Mouse (Mus musculus): Measurements from ENCODE around the gene Ceacam16. TPM values are rescaled to one million over a fixed set of nuclear protein-coding genes. Genes with fewer than 3 reads are reported as not detected.

Gene Ceacam16
- polyA plus RNA-seq, 1 experiment from 2014 or later, result not detected

GRCm38 (mm10) chr7:19823256-19824181, 37.6 kb downstream of the Ceacam16 start:
- ATAC-seq (ENCODE audit: insufficient number of reproducible peaks, low FRiP score, low TSS enrichment, low read depth), result no peak
- WGBS, result 22% methylated on average over 16 of the region's 16 CpGs
- Histone ChIP-seq H3K27ac (replicated peaks; ENCODE audit: low read depth, low read length) (0 out of 2 replicates have a peak overlapping the region, but pooled peaks have one; percentile 5), H3K9me3 (ENCODE audit: control insufficient read depth, low read length) (no peaks in the 10 kb centered on the region; the same call in 1 of the 2 replicates), H3K9ac (ENCODE audit: low read length) (peak overlapping the region; percentile 5; the same call in 1 of the 2 replicates), H3K4me3 (ENCODE audit: low read depth, low read length) (no peak overlapping the region), H3K36me3 (ENCODE audit: control insufficient read depth, insufficient read depth, low read length) (no peaks in the 10 kb centered on the region), H3K4me1 (ENCODE audit: control insufficient read depth, insufficient read depth, low read length) (peaks cover 13% of the 10 kb centered on the region; the same call in 1 of the 2 replicates), H3K4me2 (ENCODE audit: low read depth, severe bottlenecking) (peak overlapping the region; percentile 20; the same call in 1 of the 2 replicates), H3K27me3 (ENCODE audit: control insufficient read depth, insufficient read depth, low read length) (peaks cover 25% of the 10 kb centered on the region)
- DNase-seq (ENCODE audit: low spot score), result peak; percentile 41

- 1% methylated on average over 24 of the region's 42 CpGs for WGBS
- Histone ChIP-seq H3K4me3 (ENCODE audit: low read depth, low read length) (peak within 1 kb of the TSS; percentile 26), H3K4me1 (ENCODE audit: control insufficient read depth, insufficient read depth, low read length) (peaks cover 13% of the 10 kb centered on the region), H3K9ac (ENCODE audit: low read length) (peak within 1 kb of the TSS; percentile 48), H3K9me3 (ENCODE audit: control insufficient read depth, low read length) (no peaks in the 10 kb centered on the region; the same call in 1 of the 2 replicates), H3K27me3 (ENCODE audit: control insufficient read depth, insufficient read depth, low read length) (peaks cover 25% of the 10 kb centered on the region), H3K27ac (replicated peaks; ENCODE audit: low read depth, low read length) (no peak within 1 kb of the TSS), H3K36me3 (ENCODE audit: control insufficient read depth, insufficient read depth, low read length) (no peaks in the 10 kb centered on the region), H3K4me2 (ENCODE audit: low read depth, severe bottlenecking) (peak within 1 kb of the TSS; percentile 53)
- ATAC-seq (ENCODE audit: insufficient number of reproducible peaks, low FRiP score, low TSS enrichment, low read depth) (no peak), DNase-seq (ENCODE audit: low spot score) (no peak)
Observed at GRCm38 (mm10) chr7:19822604-19823058, 38.5 kb downstream of the Ceacam16 start, which contains the start of gene Bcl3. Gene Bcl3 (minus strand): TSS chr7:19822770.

- Histone ChIP-seq H3K4me1 (ENCODE audit: control insufficient read depth, insufficient read depth, low read length) (peaks cover 18% of the 10 kb centered on the region), H3K4me3 (ENCODE audit: low read depth, low read length) (peak overlapping the region; percentile 26), H3K36me3 (ENCODE audit: control insufficient read depth, insufficient read depth, low read length) (no peaks in the 10 kb centered on the region), H3K27me3 (ENCODE audit: control insufficient read depth, insufficient read depth, low read length) (peaks cover 25% of the 10 kb centered on the region), H3K27ac (replicated peaks; ENCODE audit: low read depth, low read length) (no peak overlapping the region), H3K9ac (ENCODE audit: low read length) (peak overlapping the region; percentile 48), H3K9me3 (ENCODE audit: control insufficient read depth, low read length) (no peaks in the 10 kb centered on the region; the same call in 1 of the 2 replicates), H3K4me2 (ENCODE audit: low read depth, severe bottlenecking) (peak overlapping the region; percentile 53)
- DNase-seq (ENCODE audit: low spot score), result no peak
- WGBS, result 6% methylated on average over 20 of the region's 20 CpGs
- no peak for ATAC-seq (ENCODE audit: insufficient number of reproducible peaks, low FRiP score, low TSS enrichment, low read depth)
Observed at GRCm38 (mm10) chr7:19822193-19822592, 38.9 kb downstream of the Ceacam16 start.

GRCm38 (mm10) chr7:19821633-19822032, 39.5 kb downstream of the Ceacam16 start:
- Histone ChIP-seq H3K4me3 (ENCODE audit: low read depth, low read length) (no peak overlapping the region), H3K4me1 (ENCODE audit: control insufficient read depth, insufficient read depth, low read length) (peaks cover 23% of the 10 kb centered on the region), H3K27ac (replicated peaks; ENCODE audit: low read depth, low read length) (no peak overlapping the region), H3K27me3 (ENCODE audit: control insufficient read depth, insufficient read depth, low read length) (peaks cover 25% of the 10 kb centered on the region), H3K9me3 (ENCODE audit: control insufficient read depth, low read length) (no peaks in the 10 kb centered on the region; the same call in 1 of the 2 replicates), H3K36me3 (ENCODE audit: control insufficient read depth, insufficient read depth, low read length) (no peaks in the 10 kb centered on the region), H3K9ac (ENCODE audit: low read length) (no peak overlapping the region), H3K4me2 (ENCODE audit: low read depth, severe bottlenecking) (0 out of 2 replicates have a peak overlapping the region, but pooled peaks have one; percentile 53)
- ATAC-seq (ENCODE audit: insufficient number of reproducible peaks, low FRiP score, low TSS enrichment, low read depth) (no peak), DNase-seq (ENCODE audit: low spot score) (no peak)
- 54% methylated on average over 7 of the region's 7 CpGs for WGBS

GRCm38 (mm10) chr7:19820347-19821048, 40.6 kb downstream of the Ceacam16 start:
- Histone ChIP-seq H3K36me3 (ENCODE audit: control insufficient read depth, insufficient read depth, low read length) (no peaks in the 10 kb centered on the region), H3K27me3 (ENCODE audit: control insufficient read depth, insufficient read depth, low read length) (peaks cover 25% of the 10 kb centered on the region), H3K4me1 (ENCODE audit: control insufficient read depth, insufficient read depth, low read length) (peaks cover 27% of the 10 kb centered on the region), H3K4me3 (ENCODE audit: low read depth, low read length) (no peak overlapping the region), H3K9me3 (ENCODE audit: control insufficient read depth, low read length) (no peaks in the 10 kb centered on the region; the same call in 1 of the 2 replicates), H3K9ac (ENCODE audit: low read length) (no peak overlapping the region), H3K4me2 (ENCODE audit: low read depth, severe bottlenecking) (no peak overlapping the region), H3K27ac (replicated peaks; ENCODE audit: low read depth, low read length) (no peak overlapping the region)
- DNase-seq (ENCODE audit: low spot score), result no peak
- WGBS, result 67% methylated on average over 3 of the region's 3 CpGs
- no peak for ATAC-seq (ENCODE audit: insufficient number of reproducible peaks, low FRiP score, low TSS enrichment, low read depth)

- Histone ChIP-seq H3K4me1 (ENCODE audit: control insufficient read depth, insufficient read depth, low read length) (peaks cover 23% of the 10 kb centered on the region), H3K9ac (ENCODE audit: low read length) (no peak overlapping the region), H3K36me3 (ENCODE audit: control insufficient read depth, insufficient read depth, low read length) (no peaks in the 10 kb centered on the region), H3K4me2 (ENCODE audit: low read depth, severe bottlenecking) (no peak overlapping the region), H3K9me3 (ENCODE audit: control insufficient read depth, low read length) (no peaks in the 10 kb centered on the region; the same call in 1 of the 2 replicates), H3K27ac (replicated peaks; ENCODE audit: low read depth, low read length) (no peak overlapping the region), H3K27me3 (ENCODE audit: control insufficient read depth, insufficient read depth, low read length) (peaks cover 25% of the 10 kb centered on the region), H3K4me3 (ENCODE audit: low read depth, low read length) (no peak overlapping the region)
- ATAC-seq (ENCODE audit: insufficient number of reproducible peaks, low FRiP score, low TSS enrichment, low read depth), result no peak
- 87% methylated on average over 7 of the region's 7 CpGs for WGBS
- DNase-seq (ENCODE audit: low spot score), result no peak
Observed at GRCm38 (mm10) chr7:19818875-19819274, 42.2 kb downstream of the Ceacam16 start.

GRCm38 (mm10) chr7:19818440-19818839, 42.7 kb downstream of the Ceacam16 start:
- DNase-seq (ENCODE audit: low spot score) (no peak), ATAC-seq (ENCODE audit: insufficient number of reproducible peaks, low FRiP score, low TSS enrichment, low read depth) (no peak)
- no peak overlapping the region for H3K27ac ChIP-seq (replicated peaks; ENCODE audit: low read depth, low read length)
- 77% methylated on average over 5 of the region's 5 CpGs for WGBS
- peaks cover 25% of the 10 kb centered on the region for H3K27me3 ChIP-seq (ENCODE audit: control insufficient read depth, insufficient read depth, low read length)
- no peak overlapping the region for H3K9ac ChIP-seq (ENCODE audit: low read length)
- H3K4me2 ChIP-seq (ENCODE audit: low read depth, severe bottlenecking), result no peak overlapping the region
- no peaks in the 10 kb centered on the region for H3K36me3 ChIP-seq (ENCODE audit: control insufficient read depth, insufficient read depth, low read length)
- peaks cover 20% of the 10 kb centered on the region for H3K4me1 ChIP-seq (ENCODE audit: control insufficient read depth, insufficient read depth, low read length)
- no peak overlapping the region for H3K4me3 ChIP-seq (ENCODE audit: low read depth, low read length)
- H3K9me3 ChIP-seq (ENCODE audit: control insufficient read depth, low read length), result no peaks in the 10 kb centered on the region; the same call in 1 of the 2 replicates

All from limb, embryonic 11.5 days (tissue).